In genomic region chr12:80746031-80746813, GRCm38 (mm10) we compare ENCODE assay signal across 12 mouse cellular contexts. TPM values are rescaled to one million over a fixed set of nuclear protein-coding genes. Genes with fewer than 3 reads are reported as not detected.
DNase-seq lines count a peak whose midpoint lies in the region; ATAC-seq and TF ChIP-seq lines count a peak whose summit lies in the region.
"Had no signal": no experiment of that assay in that cellular context is flagged by ENCODE, and none has a peak within 500 bp of the region (broad histone marks: within the 10 kb centered on the region; RNA-seq: fewer than 3 reads in every experiment).

No protein-coding gene starts in this region.

- no peak overlapping the region for H3K4me3 ChIP-seq in stomach, embryonic 16.5 days (replicated peaks; ENCODE audit: low read length)
- no peak overlapping the region for H3K4me3 ChIP-seq in stomach, postnatal 0 days (ENCODE audit: low read depth, low read length)
- no peak overlapping the region for H3K4me3 ChIP-seq in kidney, adult 2 months (ENCODE audit: insufficient read depth, low read depth, low read length)
- H3K4me3 ChIP-seq: limb, embryonic 12.5 days had no signal

- H3K4me1 ChIP-seq in stomach, embryonic 16.5 days (ENCODE audit: control insufficient read depth, insufficient read depth, low read length), result no peaks in the 10 kb centered on the region
- no peaks in the 10 kb centered on the region for H3K4me1 ChIP-seq in stomach, postnatal 0 days (replicated peaks; ENCODE audit: control insufficient read depth, insufficient read depth)
- H3K4me1 ChIP-seq in kidney, adult 2 months (ENCODE audit: control insufficient read depth, insufficient read depth, low read length), result no peaks in the 10 kb centered on the region
- H3K4me1 ChIP-seq: limb, embryonic 12.5 days had no signal

- no peak overlapping the region for H3K9ac ChIP-seq in stomach, embryonic 16.5 days (ENCODE audit: low read length)
- no peak overlapping the region for H3K9ac ChIP-seq in stomach, postnatal 0 days (ENCODE audit: low read length)
- H3K9ac ChIP-seq: limb, embryonic 12.5 days had no signal

- no peak for TF ChIP-seq EP300 in stomach, postnatal 0 days (optimal IDR thresholded peaks at IDR 0.05)

- 52% methylated on average over 8 of the region's 8 CpGs for WGBS in stomach, embryonic 16.5 days
- 52% methylated on average over 8 of the region's 8 CpGs for WGBS in stomach, postnatal 0 days
- 69% methylated on average over 8 of the region's 8 CpGs for WGBS in kidney, adult 2 months

- peak; percentile 66; the same call in 1 of the 2 replicates for ATAC-seq in stomach, embryonic 16.5 days (ENCODE audit: insufficient read depth, low FRiP score)
- no peak for ATAC-seq in stomach, postnatal 0 days (ENCODE audit: low FRiP score, low TSS enrichment)

- H3K4me2 ChIP-seq in stomach, embryonic 16.5 days (ENCODE audit: low read depth, low read length), result no peak overlapping the region
- no peak overlapping the region for H3K4me2 ChIP-seq in stomach, postnatal 0 days (replicated peaks; ENCODE audit: low read depth)
- H3K4me2 ChIP-seq: limb, embryonic 12.5 days had no signal

- H3K36me3 ChIP-seq in stomach, embryonic 16.5 days (ENCODE audit: control insufficient read depth, insufficient read depth, low read length), result no peaks in the 10 kb centered on the region
- no peaks in the 10 kb centered on the region for H3K36me3 ChIP-seq in stomach, postnatal 0 days (ENCODE audit: control insufficient read depth, insufficient read depth, low read length)
- no peaks in the 10 kb centered on the region for H3K36me3 ChIP-seq in kidney, adult 2 months (ENCODE audit: control insufficient read depth, insufficient read depth, low read length)
- H3K36me3 ChIP-seq: limb, embryonic 12.5 days had no signal

- TF ChIP-seq POLR2A in kidney, adult 2 months (IDR thresholded peaks at IDR 0.05; ENCODE audit: low read depth, low read length), result no peak

- H3K9me3 ChIP-seq in stomach, embryonic 16.5 days (replicated peaks; ENCODE audit: control insufficient read depth, low read length), result no peaks in the 10 kb centered on the region
- no peaks in the 10 kb centered on the region for H3K9me3 ChIP-seq in stomach, postnatal 0 days (ENCODE audit: control insufficient read depth, low read length)
- H3K9me3 ChIP-seq: limb, embryonic 12.5 days had no signal

- TF ChIP-seq CTCF in stomach, postnatal 0 days (IDR thresholded peaks at IDR 0.05; ENCODE audit: low read depth), result no peak
- TF ChIP-seq CTCF in kidney, adult 2 months (conservative IDR thresholded peaks at IDR 0.05; ENCODE audit: insufficient read depth, insufficient read length, low read depth, low read length), result no peak

- peak; percentile 26 to 27 for DNase-seq in cerebellum, postnatal 14 days
- DNase-seq in cerebellum, adult 9-11 months, result no peak
- DNase-seq in stomach, postnatal 0 days (ENCODE audit: low spot score), result no peak
- peak; percentile 22 to 29 for DNase-seq in layer of hippocampus, postnatal 25 days (ENCODE audit: extremely low spot score in 1 of 2, low spot score in 1 of 2)
- DNase-seq in natural killer cell, adult 2 months (ENCODE audit: low spot score in 2 of 2), result no peak
- no peak for DNase-seq in kidney, adult 2 months
- DNase-seq in thymus, postnatal 0 days (ENCODE audit: low spot score), result no peak
- DNase-seq: gastrocnemius, postnatal 14 days; kidney, adult 8-10 months; lung, postnatal 14 days had no signal

- H3K27me3 ChIP-seq in stomach, embryonic 16.5 days (ENCODE audit: control insufficient read depth, insufficient read depth, low read length), result peaks cover 4% of the 10 kb centered on the region; the same call in 1 of the 2 replicates
- no peaks in the 10 kb centered on the region for H3K27me3 ChIP-seq in stomach, postnatal 0 days (ENCODE audit: control insufficient read depth, insufficient read depth, low read length)
- H3K27me3 ChIP-seq in kidney, adult 2 months (replicated peaks; ENCODE audit: control insufficient read depth, insufficient read depth, low read length), result no peaks in the 10 kb centered on the region

- H3K27ac ChIP-seq in stomach, embryonic 16.5 days (ENCODE audit: low read length), result no peak overlapping the region
- no peak overlapping the region for H3K27ac ChIP-seq in stomach, postnatal 0 days (replicated peaks)
- no peak overlapping the region for H3K27ac ChIP-seq in kidney, adult 2 months (ENCODE audit: insufficient read depth, low read depth, low read length)
- H3K27ac ChIP-seq: limb, embryonic 12.5 days had no signal

RNA-seq across cellular contexts. Expression of gene Ccdc177, which starts 14.3 kb away (rescaled TPM):
- polyA plus RNA-seq in stomach, embryonic 16.5 days (2015; fragmentation: Nextera tagmentation; extraction: Ambion mirVana), result 0.09 TPM in 1 of 2 replicates, not detected in the other
- polyA plus RNA-seq in stomach, postnatal 0 days (2015; fragmentation: Nextera tagmentation; extraction: Ambion mirVana), result 0.06 and 0.07 TPM in 2 replicates
- total RNA-seq in layer of hippocampus, postnatal 25 days (2021), result 10 to 100 TPM; 17.6 to 19.2 TPM
- not detected in 2 replicates for polyA plus RNA-seq in kidney, adult 2 months (2012; rRNA removed)
- 0.03 TPM in 1 of 2 replicates, not detected in the other for polyA plus RNA-seq in thymus, postnatal 0 days (2015; fragmentation: Nextera tagmentation; extraction: Ambion mirVana)

RNA-seq across cellular contexts. Expression of gene Susd6, which starts 44.1 kb away (rescaled TPM):
- 17.6 and 18.5 TPM in 2 replicates for polyA plus RNA-seq in stomach, embryonic 16.5 days (2015; fragmentation: Nextera tagmentation; extraction: Ambion mirVana)
- 12.3 and 12.9 TPM in 2 replicates for polyA plus RNA-seq in stomach, postnatal 0 days (2015; fragmentation: Nextera tagmentation; extraction: Ambion mirVana)
- 10 to 100 TPM; 59.9 to 64.5 TPM for total RNA-seq in layer of hippocampus, postnatal 25 days (2021)
- polyA plus RNA-seq in kidney, adult 2 months (2012; rRNA removed), result 65.5 and 80.0 TPM in 2 replicates
- polyA plus RNA-seq in thymus, postnatal 0 days (2015; fragmentation: Nextera tagmentation; extraction: Ambion mirVana), result 21.0 and 21.1 TPM in 2 replicates

RNA-seq across cellular contexts. Expression of gene Plekhd1, which starts 53.8 kb away (rescaled TPM):
- 4.4 and 4.6 TPM in 2 replicates for polyA plus RNA-seq in stomach, embryonic 16.5 days (2015; fragmentation: Nextera tagmentation; extraction: Ambion mirVana)
- polyA plus RNA-seq in stomach, postnatal 0 days (2015; fragmentation: Nextera tagmentation; extraction: Ambion mirVana), result 2.2 and 2.3 TPM in 2 replicates
- 1 to 10 TPM; 6.2 to 7.5 TPM for total RNA-seq in layer of hippocampus, postnatal 25 days (2021)
- polyA plus RNA-seq in kidney, adult 2 months (2012; rRNA removed), result 7.4 and 8.8 TPM in 2 replicates
- polyA plus RNA-seq in thymus, postnatal 0 days (2015; fragmentation: Nextera tagmentation; extraction: Ambion mirVana), result 0.08 and 0.16 TPM in 2 replicates

Comparison
In these comparisons a context has a peak if more than half of its experiments do, and no peak if none do; other contexts are left out.
1. DNase-seq: peak in cerebellum, postnatal 14 days (2 of 2) and layer of hippocampus, postnatal 25 days (2 of 2); none in cerebellum, adult 9-11 months (single experiment), stomach, postnatal 0 days (single experiment), natural killer cell, adult 2 months (0 of 2), kidney, adult 2 months (single experiment) and thymus, postnatal 0 days (single experiment).